Mouse (Mus musculus) forebrain, embryonic 16.5 days (tissue): Measurements from ENCODE around the gene Clk2. TPM values are rescaled to one million over a fixed set of nuclear protein-coding genes. Genes with fewer than 3 reads are reported as not detected.

Experiments
- ATAC-seq: fragments of 200-750 bp; cut with Nextera tagmentation; 2 replicates; pipeline ENCODE4 v1.8.0; 2017; ENCODE audit warnings: mild to moderate bottlenecking, moderate library complexity
- H3K27ac ChIP-seq: fragments of 300-500 bp; sonication (generic); 2 replicates; pipeline ENCODE4 v1.5.1; 2014; ENCODE audit warnings: low read length, control low read depth
- H3K27me3 ChIP-seq: fragments of 300-500 bp; sonication (generic); replicated peaks from 2 replicates; pipeline ENCODE4 v1.6.1; 2014; ENCODE audit warnings: low read length; ENCODE audit not compliant: control insufficient read depth, insufficient read depth
- H3K36me3 ChIP-seq: fragments of 300-500 bp; sonication (generic); 2 replicates; pipeline ENCODE4 v1.6.1; 2014; ENCODE audit not compliant: control insufficient read depth, insufficient read depth
- H3K4me1 ChIP-seq: fragments of 300-500 bp; sonication (generic); replicated peaks from 2 replicates; pipeline ENCODE4 v1.6.1; 2014; ENCODE audit warnings: low read length; ENCODE audit not compliant: control insufficient read depth, insufficient read depth
- H3K4me2 ChIP-seq: fragments of 300-500 bp; sonication (generic); 2 replicates; pipeline ENCODE4 v1.6.1; 2014; ENCODE audit warnings: mild to moderate bottlenecking, low read length, control low read depth
- H3K4me3 ChIP-seq: fragments of 300-500 bp; sonication (generic); replicated peaks from 2 replicates; pipeline ENCODE4 v1.5.1; 2014; ENCODE audit warnings: mild to moderate bottlenecking, low read length, control low read depth
- H3K9ac ChIP-seq: fragments of 300-500 bp; sonication (generic); replicated peaks from 2 replicates; pipeline ENCODE4 v1.6.1; 2014; ENCODE audit warnings: low read depth, low read length, control low read depth
- H3K9me3 ChIP-seq: fragments of 300-500 bp; sonication (generic); 2 replicates; pipeline ENCODE4 v1.6.1; 2016; ENCODE audit warnings: low read length; ENCODE audit not compliant: control insufficient read depth
- WGBS: fragments of 180-500 bp; shearing (Covaris S2); extraction: QIAGEN DNeasy Blood & Tissue Kit; methylation state at CpG from one replicate; pipeline ENCODE4 v1.1.7; 2014; 5-methylcytosine and 5-hydroxymethylcytosine counted together
- polyA plus RNA-seq: library from polyadenylated mRNA; unstranded; fragments of >200 nt; fragmentation: Nextera tagmentation; extraction: Ambion mirVana; gene quantifications from 2 replicates; pipeline ENCODE4 v1.2.1, GENCODE M21; 2015

Clk2 gene
- 19.2 and 23.9 TPM in 2 replicates for polyA plus RNA-seq

DNA sequence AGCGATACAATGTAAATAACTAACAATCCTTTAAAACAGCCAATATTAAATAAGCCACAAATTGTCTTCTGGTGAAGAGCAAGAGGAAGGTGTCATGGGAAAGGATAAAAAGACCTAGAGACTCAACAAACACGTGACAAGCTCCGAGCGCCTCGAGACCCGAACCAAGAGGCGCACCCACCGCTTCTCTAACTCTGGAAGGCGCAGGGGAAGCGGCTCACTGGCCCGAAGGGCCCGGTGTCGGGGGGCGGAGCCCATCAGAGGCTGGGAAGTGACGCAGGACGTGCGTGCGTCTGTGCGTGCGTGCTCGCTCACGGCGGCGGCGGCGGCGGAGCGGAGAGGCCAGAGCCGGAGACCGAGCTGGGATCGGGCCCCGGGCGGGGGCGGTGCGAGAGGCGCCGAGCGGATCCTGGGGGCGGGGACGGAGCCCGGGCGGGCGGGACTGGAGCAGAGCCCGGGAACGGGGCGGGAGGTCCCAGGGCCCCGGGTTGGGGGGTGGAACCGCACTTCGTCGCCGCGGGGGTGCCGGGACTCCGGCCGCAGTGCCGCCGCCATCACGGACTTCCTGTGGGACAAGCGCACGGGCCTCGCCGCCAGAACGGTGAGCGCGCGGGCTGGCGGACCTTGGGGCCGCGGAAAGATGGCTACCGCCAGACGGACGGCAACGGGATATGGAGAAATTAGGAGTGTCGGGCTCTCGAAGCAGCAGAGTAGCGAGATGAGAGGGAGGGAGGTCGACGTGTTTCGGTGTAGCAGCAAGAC, at the start of gene Clk2:
Gene Clk2 (plus strand): TSS at position 290 of the 762 bp plus-strand sequence.
- Histone ChIP-seq H3K4me1 (peaks cover 23% of the 10 kb centered on the region), H3K27me3 (no peaks in the 10 kb centered on the region), H3K9ac (peak within 1 kb of the TSS; percentile 96), H3K9me3 (no peaks in the 10 kb centered on the region), H3K27ac (peak within 1 kb of the TSS; percentile 94), H3K36me3 (peaks cover 13% of the 10 kb centered on the region), H3K4me2 (peak within 1 kb of the TSS; percentile 91), H3K4me3 (peak within 1 kb of the TSS; percentile 96)
- 1% methylated on average over 58 of the region's 79 CpGs for WGBS
- peak; percentile 97 for ATAC-seq

- Histone ChIP-seq H3K4me2 (no peak overlapping the region), H3K27ac (no peak overlapping the region), H3K4me1 (no peaks in the 10 kb centered on the region), H3K9ac (no peak overlapping the region), H3K9me3 (no peaks in the 10 kb centered on the region), H3K36me3 (no peaks in the 10 kb centered on the region), H3K4me3 (no peak overlapping the region), H3K27me3 (no peaks in the 10 kb centered on the region)
- 0% methylated on average over 2 of the region's 2 CpGs for WGBS
- no peak for ATAC-seq
Measured at GRCm38 (mm10) chr3:89115522-89115921, 49.1 kb upstream of the Clk2 start.

GRCm38 (mm10) chr3:89123313-89123712, 41.3 kb upstream of the Clk2 start:
- H3K9me3 ChIP-seq = no peaks in the 10 kb centered on the region
- H3K27me3 ChIP-seq = no peaks in the 10 kb centered on the region
- no peak overlapping the region for H3K4me3 ChIP-seq
- no peak overlapping the region for H3K9ac ChIP-seq
- no peak overlapping the region for H3K4me2 ChIP-seq
- H3K36me3 ChIP-seq = no peaks in the 10 kb centered on the region
- no peak for ATAC-seq
- no peak overlapping the region for H3K27ac ChIP-seq
- H3K4me1 ChIP-seq = no peaks in the 10 kb centered on the region
- 89% methylated on average over 2 of the region's 2 CpGs for WGBS

DNA sequence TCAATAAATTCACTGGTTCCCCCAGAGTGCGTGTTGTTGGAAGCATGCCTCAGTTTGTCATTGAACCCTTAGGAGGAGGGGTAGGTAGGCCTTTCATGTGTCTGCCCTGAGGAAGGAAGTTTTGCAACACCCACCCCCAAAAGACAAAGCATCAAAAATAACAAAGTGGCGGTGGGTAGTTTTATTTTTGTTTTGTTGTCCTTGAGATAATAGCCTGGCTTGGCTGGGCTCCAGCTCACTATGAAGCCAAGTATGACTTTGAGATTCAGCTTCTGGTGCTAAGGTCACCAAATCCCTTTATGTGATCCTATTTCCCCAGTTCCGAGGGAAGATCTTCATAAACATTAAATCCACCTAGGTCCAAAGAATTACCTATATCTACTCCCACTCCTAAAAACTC, 40.4 kb upstream of the Clk2 start:
- Histone ChIP-seq H3K36me3 (no peaks in the 10 kb centered on the region), H3K4me2 (no peak overlapping the region), H3K4me3 (no peak overlapping the region), H3K4me1 (no peaks in the 10 kb centered on the region), H3K27ac (no peak overlapping the region), H3K27me3 (no peaks in the 10 kb centered on the region), H3K9ac (no peak overlapping the region), H3K9me3 (no peaks in the 10 kb centered on the region)
- no peak for ATAC-seq
- 73% methylated on average over 3 of the region's 3 CpGs for WGBS

- Histone ChIP-seq H3K4me3 (no peak overlapping the region), H3K27ac (no peak overlapping the region), H3K9me3 (no peaks in the 10 kb centered on the region), H3K9ac (no peak overlapping the region), H3K4me2 (no peak overlapping the region), H3K27me3 (no peaks in the 10 kb centered on the region), H3K4me1 (no peaks in the 10 kb centered on the region), H3K36me3 (no peaks in the 10 kb centered on the region)
- no peak for ATAC-seq
- WGBS = 88% methylated on average over 3 of the region's 3 CpGs
Measured at GRCm38 (mm10) chr3:89125981-89126380, 38.6 kb upstream of the Clk2 start.

GRCm38 (mm10) chr3:89129908-89130307, 34.7 kb upstream of the Clk2 start:
- peaks cover 11% of the 10 kb centered on the region for H3K4me1 ChIP-seq
- no peak for ATAC-seq
- no peak overlapping the region for H3K4me2 ChIP-seq
- H3K27ac ChIP-seq = no peak overlapping the region
- no peak overlapping the region for H3K4me3 ChIP-seq
- WGBS = 94% methylated on average over 3 of the region's 3 CpGs
- H3K9me3 ChIP-seq = no peaks in the 10 kb centered on the region
- H3K36me3 ChIP-seq = no peaks in the 10 kb centered on the region
- H3K27me3 ChIP-seq = no peaks in the 10 kb centered on the region
- no peak overlapping the region for H3K9ac ChIP-seq

DNA sequence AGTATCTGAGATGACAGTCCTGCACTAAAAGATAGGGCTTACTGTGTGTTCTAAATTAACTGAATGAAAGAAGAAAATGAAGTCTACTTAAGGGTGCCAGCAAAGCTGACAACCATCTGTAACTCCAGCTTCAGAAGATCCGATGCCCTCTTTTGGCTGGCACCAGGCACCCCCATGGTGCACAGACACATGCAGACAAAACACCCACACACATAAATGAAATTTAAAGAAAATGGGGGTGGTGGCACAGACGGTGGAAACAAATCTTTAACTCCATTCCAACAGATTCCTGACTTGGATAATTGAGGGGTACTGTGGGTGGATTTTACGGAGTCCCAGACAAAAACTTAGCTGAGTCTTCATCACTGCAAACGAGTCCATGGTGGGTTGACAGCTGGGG, 32.8 kb upstream of the Clk2 start:
- 23% methylated on average over 4 of the region's 4 CpGs for WGBS
- peaks cover 11% of the 10 kb centered on the region for H3K4me1 ChIP-seq
- no peak overlapping the region for H3K9ac ChIP-seq
- peak overlapping the region; percentile 52 for H3K4me2 ChIP-seq
- peak; percentile 6; the same call in 1 of the 2 replicates for ATAC-seq
- no peak overlapping the region for H3K27ac ChIP-seq
- H3K36me3 ChIP-seq = no peaks in the 10 kb centered on the region
- H3K9me3 ChIP-seq = no peaks in the 10 kb centered on the region
- no peaks in the 10 kb centered on the region for H3K27me3 ChIP-seq
- peak overlapping the region; percentile 33 for H3K4me3 ChIP-seq

- Histone ChIP-seq H3K4me1 (peaks cover 11% of the 10 kb centered on the region), H3K27ac (no peak overlapping the region), H3K9me3 (no peaks in the 10 kb centered on the region), H3K9ac (peak overlapping the region; percentile 40; the same call in 1 of the 2 replicates), H3K36me3 (no peaks in the 10 kb centered on the region), H3K4me3 (peak overlapping the region; percentile 33), H3K4me2 (peak overlapping the region; percentile 52), H3K27me3 (no peaks in the 10 kb centered on the region)
- WGBS = 16% methylated on average over 30 of the region's 30 CpGs
- ATAC-seq = peak; percentile 47; the same call in 1 of the 2 replicates
Measured at GRCm38 (mm10) chr3:89132285-89133062, 32.1 kb upstream of the Clk2 start.

GRCm38 (mm10) chr3:89133063-89133450, 31.5 kb upstream of the Clk2 start:
- WGBS = 84% methylated on average over 7 of the region's 7 CpGs
- H3K36me3 ChIP-seq = no peaks in the 10 kb centered on the region
- no peaks in the 10 kb centered on the region for H3K27me3 ChIP-seq
- no peaks in the 10 kb centered on the region for H3K9me3 ChIP-seq
- no peak overlapping the region for H3K9ac ChIP-seq
- no peak for ATAC-seq
- no peak overlapping the region for H3K4me2 ChIP-seq
- no peak overlapping the region for H3K27ac ChIP-seq
- H3K4me3 ChIP-seq = no peak overlapping the region
- H3K4me1 ChIP-seq = peaks cover 11% of the 10 kb centered on the region
